Mouse (Mus musculus) MEL (cell line): ENCODE data around the gene Srgap1. TPM values are rescaled to one million over a fixed set of nuclear protein-coding genes. Genes with fewer than 3 reads are reported as not detected.

Source experiments
- DNase-seq: peaks from one replicate; pipeline ENCODE4 v3.0.0; 2011; ENCODE audit warnings: low read depth, low spot score
- H3K27ac ChIP-seq: 2 replicates; pipeline ENCODE4 v1.5.1; 2012; ENCODE audit warnings: low read depth, mild to moderate bottlenecking, control low read depth, low read length, moderate library complexity; ENCODE audit not compliant: control insufficient read depth
- H3K27me3 ChIP-seq, 2 experiments: fragments of 150-350 bp in 1 of 2; sonication (generic) in 1 of 2; 2 replicates each; pipeline ENCODE4 v1.6.1; 2012; ENCODE audit warnings: low read length in 2 of 2, mild to moderate bottlenecking in 2 of 2, improper control_type of control experiment in 1 of 2, moderate library complexity in 1 of 2; ENCODE audit not compliant: insufficient read depth in 2 of 2, control insufficient read depth in 1 of 2
- H3K36me3 ChIP-seq, 2 experiments: 2 replicates each; pipeline ENCODE4 v1.6.1; 2012 to 2014; ENCODE audit warnings: low read length in 2 of 2, improper control_type of control experiment in 1 of 2, inconsistent platforms in 1 of 2, mild to moderate bottlenecking in 1 of 2; ENCODE audit not compliant: insufficient read depth in 2 of 2, control insufficient read depth in 1 of 2
- H3K4me1 ChIP-seq, 2 experiments: fragments of 150-350 bp in 1 of 2; sonication (generic) in 1 of 2; 2 replicates each; pipeline ENCODE4 v1.6.1; 2012; ENCODE audit warnings: low read length in 2 of 2, improper control_type of control experiment in 1 of 2, mild to moderate bottlenecking in 1 of 2; ENCODE audit not compliant: insufficient read depth in 2 of 2, control insufficient read depth in 1 of 2
- H3K4me3 ChIP-seq, 2 experiments: fragments of 150-350 bp in 1 of 2; sonication (generic) in 1 of 2; 2 replicates each; pipeline ENCODE4 v1.5.1; 2012; ENCODE audit warnings: low read depth in 2 of 2, low read length in 2 of 2, mild to moderate bottlenecking in 2 of 2, moderate library complexity in 2 of 2, control low read depth in 1 of 2, improper control_type of control experiment in 1 of 2; ENCODE audit not compliant: control insufficient read depth in 1 of 2, insufficient read depth in 1 of 2
- H3K79me2 ChIP-seq: 2 replicates; pipeline ENCODE4 v1.6.1; 2012; ENCODE audit warnings: mild to moderate bottlenecking, low read length, moderate library complexity; ENCODE audit not compliant: control insufficient read depth, poor library complexity, insufficient read depth
- H3K9ac ChIP-seq: 2 replicates; pipeline ENCODE4 v1.6.1; 2012; ENCODE audit warnings: low read depth, mild to moderate bottlenecking, control low read depth, low read length, moderate library complexity; ENCODE audit not compliant: control insufficient read depth, poor library complexity, severe bottlenecking
- H3K9me3 ChIP-seq: fragments of 150-350 bp; sonication (generic); replicated peaks from 2 replicates; pipeline ENCODE4 v1.6.1; 2012; ENCODE audit warnings: mild to moderate bottlenecking, low read length, improper control_type of control experiment, moderate library complexity; ENCODE audit not compliant: insufficient read depth
- CHD2 ChIP-seq: IDR thresholded peaks from 2 replicates; pipeline ENCODE4 v1.6.1; 2011; ENCODE audit warnings: low read length, improper control_type of control experiment
- E2F4 ChIP-seq: IDR thresholded peaks from 2 replicates; pipeline ENCODE4 v1.6.1; 2011; ENCODE audit warnings: low read depth, low read length, improper control_type of control experiment, borderline replicate concordance
- EP300 ChIP-seq, 2 experiments: IDR thresholded peaks; 2 replicates each; pipeline ENCODE4 v1.6.1; 2011; ENCODE audit warnings: improper control_type of control experiment in 2 of 2, low read length in 2 of 2, low read depth in 1 of 2, mild to moderate bottlenecking in 1 of 2
- GABPA ChIP-seq: IDR thresholded peaks from 2 replicates; pipeline ENCODE4 v1.6.1; 2012; ENCODE audit warnings: low read depth, mild to moderate bottlenecking, inconsistent platforms, low read length, improper control_type of control experiment, moderate library complexity
- GATA1 ChIP-seq: IDR thresholded peaks from 2 replicates; pipeline ENCODE4 v1.6.1; 2011; ENCODE audit warnings: low read depth, low read length, improper control_type of control experiment
- JUND ChIP-seq: IDR thresholded peaks from 2 replicates; pipeline ENCODE4 v1.6.1; 2011; ENCODE audit warnings: low read depth, mild to moderate bottlenecking, improper control_type of control experiment, low read length
- KAT2A ChIP-seq: conservative IDR thresholded peaks from 2 replicates; pipeline ENCODE4 v1.6.1; 2012; ENCODE audit warnings: low read depth, low read length, improper control_type of control experiment, inconsistent platforms
- MAFK ChIP-seq: IDR thresholded peaks from 2 replicates; pipeline ENCODE4 v1.6.1; 2011; ENCODE audit warnings: low read depth, mild to moderate bottlenecking, low read length, improper control_type of control experiment, borderline replicate concordance
- MAZ ChIP-seq: IDR thresholded peaks from 2 replicates; pipeline ENCODE4 v1.6.1; 2012; ENCODE audit warnings: low read depth, mild to moderate bottlenecking, inconsistent platforms, low read length, improper control_type of control experiment
- MXI1 ChIP-seq: IDR thresholded peaks from 2 replicates; pipeline ENCODE4 v1.6.1; 2011; ENCODE audit warnings: mild to moderate bottlenecking, low read depth, low read length, improper control_type of control experiment
- POLR2A ChIP-seq, 2 experiments: IDR thresholded peaks; 2 replicates each; pipeline ENCODE4 v1.6.1; 2011 to 2012; ENCODE audit warnings: low read length in 2 of 2, mild to moderate bottlenecking in 2 of 2, control low read depth in 1 of 2, improper control_type of control experiment in 1 of 2, low read depth in 1 of 2, moderate library complexity in 1 of 2; ENCODE audit not compliant: control insufficient read depth in 1 of 2, insufficient read depth in 1 of 2, poor library complexity in 1 of 2
- POLR2AphosphoS2 ChIP-seq: IDR thresholded peaks from 2 replicates; pipeline ENCODE4 v1.6.1; 2011; ENCODE audit warnings: low read length, improper control_type of control experiment
- POLR2AphosphoS5 ChIP-seq: IDR thresholded peaks from 2 replicates; pipeline ENCODE4 v1.6.1; 2012; ENCODE audit warnings: low read depth, borderline replicate concordance, mild to moderate bottlenecking, inconsistent platforms, low read length, moderate library complexity, mixed read lengths
- RAD21 ChIP-seq: IDR thresholded peaks from 2 replicates; pipeline ENCODE4 v1.6.1; 2011; ENCODE audit warnings: mild to moderate bottlenecking, low read depth, low read length, improper control_type of control experiment
- RCOR1 ChIP-seq: IDR thresholded peaks from 2 replicates; pipeline ENCODE4 v1.6.1; 2012; ENCODE audit warnings: low read depth, mild to moderate bottlenecking, inconsistent platforms, low read length, improper control_type of control experiment
- SIN3A ChIP-seq: IDR thresholded peaks from 2 replicates; pipeline ENCODE4 v1.6.1; 2012; ENCODE audit warnings: low read length, improper control_type of control experiment, inconsistent platforms
- TCF12 ChIP-seq: IDR thresholded peaks from 2 replicates; pipeline ENCODE4 v1.6.1; 2014; ENCODE audit warnings: low read depth, mild to moderate bottlenecking, inconsistent platforms, low read length, improper control_type of control experiment, moderate library complexity
- UBTF ChIP-seq: IDR thresholded peaks from 2 replicates; pipeline ENCODE4 v1.6.1; 2012; ENCODE audit warnings: low read depth, mild to moderate bottlenecking, inconsistent platforms, low read length, improper control_type of control experiment, moderate library complexity, borderline replicate concordance; ENCODE audit not compliant: insufficient read depth
- USF1 ChIP-seq: IDR thresholded peaks from 2 replicates; pipeline ENCODE4 v1.6.1; 2014; ENCODE audit warnings: low read depth, mild to moderate bottlenecking, inconsistent platforms, low read length, improper control_type of control experiment, moderate library complexity
- USF2 ChIP-seq, 2 experiments: IDR thresholded peaks; 2 replicates each; pipeline ENCODE4 v1.6.1; 2011 to 2012; ENCODE audit warnings: improper control_type of control experiment in 2 of 2, low read length in 2 of 2, borderline replicate concordance in 1 of 2, inconsistent platforms in 1 of 2, low read depth in 1 of 2, mild to moderate bottlenecking in 1 of 2; ENCODE audit not compliant: insufficient read depth in 1 of 2
- ZC3H11A ChIP-seq: IDR thresholded peaks from 2 replicates; pipeline ENCODE4 v1.6.1; 2012; ENCODE audit warnings: low read depth, mild to moderate bottlenecking, inconsistent platforms, low read length, improper control_type of control experiment
- ZKSCAN1 ChIP-seq: IDR thresholded peaks from 2 replicates; pipeline ENCODE4 v1.6.1; 2012; ENCODE audit warnings: low read depth, mild to moderate bottlenecking, inconsistent platforms, low read length, improper control_type of control experiment, moderate library complexity
- ZMIZ1 ChIP-seq: IDR thresholded peaks from 2 replicates; pipeline ENCODE4 v1.6.1; 2012; ENCODE audit warnings: low read depth, mild to moderate bottlenecking, inconsistent platforms, low read length, improper control_type of control experiment, moderate library complexity
- polyA plus RNA-seq, 2 experiments: library from polyadenylated mRNA; stranded (reverse) in 1 of 2; unstranded in 1 of 2; fragments of >175 nt in 1 of 2; fragments of >200 nt in 1 of 2; gene quantifications; 2 replicates each; pipeline versions ENCODE4 v1.2.1 to v1.2.4; 2012; ENCODE audit warnings: low replicate concordance in 2 of 2, low read depth in 1 of 2; ENCODE audit not compliant: insufficient read length in 2 of 2, insufficient read depth in 1 of 2, missing spikeins in 1 of 2
- total RNA-seq: library from RNA; depleted of rRNA; stranded (reverse); fragments of 300-350 nt; gene quantifications from 2 replicates; pipeline ENCODE4 v1.2.3, GENCODE M21; 2012

Gene Srgap1
- total and polyA plus RNA-seq, 3 experiments: not detected

DNA sequence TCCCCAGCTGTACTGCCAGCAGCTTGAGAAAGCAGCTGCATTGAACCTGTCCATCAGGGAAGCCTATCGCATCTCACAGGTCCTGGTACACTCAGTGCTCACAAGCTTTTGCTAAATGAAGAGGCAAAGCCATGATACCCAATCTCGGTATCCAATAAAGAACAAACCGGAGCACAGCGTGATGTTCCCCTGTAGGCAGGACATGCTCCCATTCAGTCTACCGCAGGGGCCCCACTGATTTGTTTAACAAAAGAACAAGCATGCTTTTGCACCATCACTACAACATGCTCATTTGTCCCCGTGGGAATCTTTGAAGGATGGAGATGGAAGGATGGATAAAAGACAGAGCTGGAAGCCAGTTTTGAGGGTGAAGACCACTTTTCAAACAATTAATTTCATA, 257.0 kb downstream of the Srgap1 start:
- no peaks in the 10 kb centered on the region; a peak in 2 of 4 replicates for H3K27me3 ChIP-seq
- TF ChIP-seq MAZ: no peak
- no peak for TF ChIP-seq USF2 (IDR thresholded peaks at IDR 0.05; ENCODE audit: borderline replicate concordance in 1 of 2, insufficient read depth in 1 of 2, low read depth in 1 of 2, low read length in 2 of 2)
- TF ChIP-seq ZMIZ1: no peak
- TF ChIP-seq TCF12: no peak
- no peak for TF ChIP-seq E2F4
- TF ChIP-seq MXI1: no peak
- TF ChIP-seq RCOR1: no peak
- TF ChIP-seq JUND: no peak
- no peak for TF ChIP-seq USF1
- TF ChIP-seq UBTF: no peak
- no peak for TF ChIP-seq GATA1
- no peak for TF ChIP-seq ZC3H11A
- no peak for DNase-seq

DNA sequence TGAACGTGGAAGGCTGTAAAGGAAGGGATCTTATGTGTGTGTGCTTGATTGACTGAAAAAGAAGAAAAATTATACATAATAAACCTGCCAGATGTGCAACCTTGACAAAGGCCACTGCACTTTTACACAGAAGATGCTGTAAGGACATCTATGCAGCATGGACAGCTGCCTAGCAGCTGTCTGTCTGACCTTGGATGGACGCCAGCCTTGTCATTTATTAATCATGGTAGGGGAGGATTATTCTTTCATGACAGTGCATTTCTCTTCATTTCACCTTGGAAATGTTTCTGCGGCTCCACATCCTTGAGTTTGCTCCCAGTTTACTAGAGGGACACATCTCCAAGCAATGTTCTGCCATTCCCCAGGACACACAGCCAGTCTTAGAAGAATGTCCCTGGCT, 258.6 kb downstream of the Srgap1 start:
- H3K27ac ChIP-seq: no peak overlapping the region
- no peaks in the 10 kb centered on the region for H3K36me3 ChIP-seq
- H3K79me2 ChIP-seq: no peaks in the 10 kb centered on the region
- DNase-seq: no peak
- H3K27me3 ChIP-seq: no peaks in the 10 kb centered on the region; a peak in 2 of 4 replicates
- H3K9ac ChIP-seq: no peak overlapping the region
- TF ChIP-seq POLR2A (IDR thresholded peaks at IDR 0.05; ENCODE audit: control insufficient read depth in 1 of 2, insufficient read depth in 1 of 2, low read depth in 1 of 2, low read length in 2 of 2, poor library complexity in 1 of 2) (no peak), E2F4 (no peak), RAD21 (no peak), ZKSCAN1 (no peak), POLR2AphosphoS2 (no peak), POLR2AphosphoS5 (no peak), KAT2A (no peak), MAFK (no peak), CHD2 (no peak), EP300 (IDR thresholded peaks at IDR 0.05; ENCODE audit: low read depth in 1 of 2, low read length in 2 of 2) (no peak), SIN3A (no peak), USF1 (no peak), GABPA (no peak)
- H3K4me3 ChIP-seq: no peak overlapping the region
- H3K4me1 ChIP-seq: no peaks in the 10 kb centered on the region
- no peaks in the 10 kb centered on the region for H3K9me3 ChIP-seq

More for the DNA sequence above, 257.0 kb downstream of the Srgap1 start:
- H3K36me3 ChIP-seq: no peaks in the 10 kb centered on the region
- H3K9me3 ChIP-seq: no peaks in the 10 kb centered on the region
- H3K79me2 ChIP-seq: no peaks in the 10 kb centered on the region
- H3K4me3 ChIP-seq: no peak overlapping the region
- H3K27ac ChIP-seq: no peak overlapping the region
- no peaks in the 10 kb centered on the region for H3K4me1 ChIP-seq
- H3K9ac ChIP-seq: no peak overlapping the region
